Mouse (Mus musculus): ENCODE data around the gene Cenpf. TPM values are rescaled to one million over a fixed set of nuclear protein-coding genes. Genes with fewer than 3 reads are reported as not detected.
"Not testable (repeated sequence)": the region's sequence is repeated elsewhere in the genome, so short reads cannot be mapped to it uniquely, and the experiment has no call there.

Gene Cenpf
- polyA plus RNA-seq, 1 experiment from 2014 or later = 26.8 TPM

- no peak overlapping the region for H3K4me2 ChIP-seq
- no peaks in the 10 kb centered on the region for H3K27me3 ChIP-seq
- H3K4me1 ChIP-seq (replicated peaks) = peaks cover 6% of the 10 kb centered on the region; the same call in 1 of the 2 replicates
- H3K9me3 ChIP-seq = no peaks in the 10 kb centered on the region
- H3K9ac ChIP-seq = no peak overlapping the region
- H3K36me3 ChIP-seq = no peaks in the 10 kb centered on the region
- H3K4me3 ChIP-seq = no peak overlapping the region
- WGBS = 81% methylated on average over 8 of the region's 8 CpGs
- H3K27ac ChIP-seq = no peak overlapping the region
- ATAC-seq (ENCODE audit: low FRiP score) = no peak
Observed at GRCm38 (mm10) chr1:189709001-189709400, 21.1 kb upstream of the Cenpf start.

- H3K9me3 ChIP-seq = no peaks in the 10 kb centered on the region
- no peak overlapping the region for H3K27ac ChIP-seq
- WGBS = 24% methylated on average over 5 of the region's 5 CpGs
- peaks cover 6% of the 10 kb centered on the region; the same call in 1 of the 2 replicates for H3K4me1 ChIP-seq (replicated peaks)
- H3K9ac ChIP-seq = no peak overlapping the region
- no peak overlapping the region for H3K4me3 ChIP-seq
- no peak for ATAC-seq (ENCODE audit: low FRiP score)
- H3K27me3 ChIP-seq = no peaks in the 10 kb centered on the region
- no peak overlapping the region for H3K4me2 ChIP-seq
- H3K36me3 ChIP-seq = no peaks in the 10 kb centered on the region
Observed at GRCm38 (mm10) chr1:189707419-189707818, 19.5 kb upstream of the Cenpf start.

- Histone ChIP-seq H3K9me3 (no peaks in the 10 kb centered on the region), H3K4me3 (no peak overlapping the region), H3K27me3 (no peaks in the 10 kb centered on the region), H3K4me1 (replicated peaks) (peaks cover 6% of the 10 kb centered on the region; the same call in 1 of the 2 replicates), H3K9ac (no peak overlapping the region), H3K36me3 (no peaks in the 10 kb centered on the region), H3K4me2 (no peak overlapping the region), H3K27ac (no peak overlapping the region)
- no peak for ATAC-seq (ENCODE audit: low FRiP score)
Observed at GRCm38 (mm10) chr1:189707014-189707413, 19.1 kb upstream of the Cenpf start.

GRCm38 (mm10) chr1:189706040-189706645 is 18.3 kb upstream of the Cenpf start:
- H3K9me3 ChIP-seq = no peaks in the 10 kb centered on the region
- no peak for ATAC-seq (ENCODE audit: low FRiP score)
- no peak overlapping the region for H3K27ac ChIP-seq
- H3K4me2 ChIP-seq = no peak overlapping the region
- 86% methylated on average over 12 of the region's 12 CpGs for WGBS
- peaks cover 6% of the 10 kb centered on the region; the same call in 1 of the 2 replicates for H3K4me1 ChIP-seq (replicated peaks)
- H3K9ac ChIP-seq = no peak overlapping the region
- no peaks in the 10 kb centered on the region for H3K36me3 ChIP-seq
- no peak overlapping the region for H3K4me3 ChIP-seq
- no peaks in the 10 kb centered on the region for H3K27me3 ChIP-seq

- no peak for ATAC-seq (ENCODE audit: low FRiP score)
- H3K27me3 ChIP-seq = 0 out of 2 replicates have a peak, but pooled peaks cover 5% of the 10 kb centered on the region
Observed at GRCm38 (mm10) chr1:189703591-189703990, 15.7 kb upstream of the Cenpf start.

GRCm38 (mm10) chr1:189703156-189703555 is 15.3 kb upstream of the Cenpf start:
- no peak overlapping the region for H3K4me3 ChIP-seq
- 56% methylated on average over 7 of the region's 7 CpGs for WGBS
- no peak overlapping the region for H3K9ac ChIP-seq
- H3K27me3 ChIP-seq = 0 out of 2 replicates have a peak, but pooled peaks cover 5% of the 10 kb centered on the region
- H3K27ac ChIP-seq = no peak overlapping the region
- no peaks in the 10 kb centered on the region for H3K36me3 ChIP-seq
- H3K4me1 ChIP-seq (replicated peaks) = peaks cover 6% of the 10 kb centered on the region; the same call in 1 of the 2 replicates
- H3K4me2 ChIP-seq = no peak overlapping the region
- no peaks in the 10 kb centered on the region for H3K9me3 ChIP-seq
- ATAC-seq (ENCODE audit: low FRiP score) = no peak

More at GRCm38 (mm10) chr1:189703591-189703990, 15.7 kb upstream of the Cenpf start:
- H3K4me2 ChIP-seq = no peak overlapping the region
- H3K36me3 ChIP-seq = no peaks in the 10 kb centered on the region
- H3K4me1 ChIP-seq (replicated peaks) = peaks cover 6% of the 10 kb centered on the region; the same call in 1 of the 2 replicates
- H3K27ac ChIP-seq = no peak overlapping the region
- 84% methylated on average over 7 of the region's 7 CpGs for WGBS
- no peaks in the 10 kb centered on the region for H3K9me3 ChIP-seq
- no peak overlapping the region for H3K9ac ChIP-seq
- no peak overlapping the region for H3K4me3 ChIP-seq

GRCm38 (mm10) chr1:189700990-189701389 is 13.1 kb upstream of the Cenpf start:
- Histone ChIP-seq H3K27me3 (0 out of 2 replicates have a peak, but pooled peaks cover 5% of the 10 kb centered on the region), H3K36me3 (no peaks in the 10 kb centered on the region), H3K4me1 (replicated peaks) (no peaks in the 10 kb centered on the region), H3K4me2 (no peak overlapping the region), H3K9ac (no peak overlapping the region), H3K4me3 (no peak overlapping the region), H3K27ac (no peak overlapping the region), H3K9me3 (no peaks in the 10 kb centered on the region)
- 2% methylated on average over 6 of the region's 6 CpGs for WGBS
- ATAC-seq (ENCODE audit: low FRiP score) = no peak

GRCm38 (mm10) chr1:189700186-189700585 is 12.3 kb upstream of the Cenpf start:
- Histone ChIP-seq H3K27me3 (0 out of 2 replicates have a peak, but pooled peaks cover 5% of the 10 kb centered on the region), H3K4me1 (replicated peaks) (no peaks in the 10 kb centered on the region), H3K27ac (no peak overlapping the region), H3K9me3 (no peaks in the 10 kb centered on the region), H3K36me3 (no peaks in the 10 kb centered on the region), H3K9ac (no peak overlapping the region; the same call in 1 of the 2 replicates), H3K4me2 (no peak overlapping the region), H3K4me3 (no peak overlapping the region)
- WGBS = 74% methylated on average over 6 of the region's 6 CpGs
- no peak for ATAC-seq (ENCODE audit: low FRiP score)

- H3K27ac ChIP-seq = no peak overlapping the region
- WGBS = 74% methylated on average over 4 of the region's 4 CpGs
- H3K4me3 ChIP-seq = no peak overlapping the region
- no peaks in the 10 kb centered on the region for H3K9me3 ChIP-seq
- H3K27me3 ChIP-seq = 0 out of 2 replicates have a peak, but pooled peaks cover 5% of the 10 kb centered on the region
- no peak overlapping the region for H3K4me2 ChIP-seq
- H3K36me3 ChIP-seq = no peaks in the 10 kb centered on the region
- no peak for ATAC-seq (ENCODE audit: low FRiP score)
- no peak overlapping the region for H3K9ac ChIP-seq
- H3K4me1 ChIP-seq (replicated peaks) = no peaks in the 10 kb centered on the region
Observed at GRCm38 (mm10) chr1:189698416-189698815, 10.5 kb upstream of the Cenpf start.

GRCm38 (mm10) chr1:189695321-189695720 is 7.4 kb upstream of the Cenpf start:
- Histone ChIP-seq H3K27me3 (0 out of 2 replicates have a peak, but pooled peaks cover 3% of the 10 kb centered on the region), H3K27ac (no peak overlapping the region), H3K36me3 (no peaks in the 10 kb centered on the region), H3K4me1 (replicated peaks) (no peaks in the 10 kb centered on the region), H3K4me2 (no peak overlapping the region), H3K9ac (no peak overlapping the region), H3K9me3 (no peaks in the 10 kb centered on the region), H3K4me3 (no peak overlapping the region)
- no peak for ATAC-seq (ENCODE audit: low FRiP score)

GRCm38 (mm10) chr1:189694391-189694790 is 6.5 kb upstream of the Cenpf start:
- WGBS = 97% methylated on average over 2 of the region's 2 CpGs
- no peak overlapping the region for H3K9ac ChIP-seq
- no peak for ATAC-seq (ENCODE audit: low FRiP score)
- no peak overlapping the region for H3K4me3 ChIP-seq
- no peaks in the 10 kb centered on the region for H3K36me3 ChIP-seq
- no peaks in the 10 kb centered on the region for H3K9me3 ChIP-seq
- no peak overlapping the region for H3K4me2 ChIP-seq
- no peaks in the 10 kb centered on the region for H3K4me1 ChIP-seq (replicated peaks)
- H3K27ac ChIP-seq = no peak overlapping the region
- H3K27me3 ChIP-seq = no peaks in the 10 kb centered on the region

- not testable (repeated sequence) for ATAC-seq (ENCODE audit: low FRiP score); H3K9ac ChIP-seq; H3K36me3 ChIP-seq; H3K27me3 ChIP-seq; H3K27ac ChIP-seq; H3K9me3 ChIP-seq; H3K4me2 ChIP-seq; H3K4me3 ChIP-seq
- H3K4me1 ChIP-seq (replicated peaks) = peaks cover 13% of the 10 kb centered on the region
- WGBS = 41% methylated on average over 3 of the region's 3 CpGs
Observed at GRCm38 (mm10) chr1:189692442-189692841, 4.6 kb upstream of the Cenpf start.
